Mouse (Mus musculus) cerebellum, postnatal 10 days (tissue): ENCODE measurements at regions not wholly inside any gene's neighbourhood (a gene's known extent, or its start where the extent isn't known, plus 50 kb on each side); places are given as distances from the start of the nearest gene placed in this dataset.
A peak's percentile ranks its signal among the peaks of the same experiment; 100 is the strongest.

Experiments
- DNase-seq, 2 experiments: peaks; one replicate each; pipeline ENCODE4 v3.0.0; 2021; ENCODE audit warnings: mixed read lengths in 2 of 2

- no peak for DNase-seq
Measured at GRCm38 (mm10) chr13:58495390-58496073, 92.4 kb upstream of the Hnrnpk start.

- DNase-seq = no peak
Measured at GRCm38 (mm10) chr13:58494726-58495125, 91.6 kb upstream of the Hnrnpk start.

DNA sequence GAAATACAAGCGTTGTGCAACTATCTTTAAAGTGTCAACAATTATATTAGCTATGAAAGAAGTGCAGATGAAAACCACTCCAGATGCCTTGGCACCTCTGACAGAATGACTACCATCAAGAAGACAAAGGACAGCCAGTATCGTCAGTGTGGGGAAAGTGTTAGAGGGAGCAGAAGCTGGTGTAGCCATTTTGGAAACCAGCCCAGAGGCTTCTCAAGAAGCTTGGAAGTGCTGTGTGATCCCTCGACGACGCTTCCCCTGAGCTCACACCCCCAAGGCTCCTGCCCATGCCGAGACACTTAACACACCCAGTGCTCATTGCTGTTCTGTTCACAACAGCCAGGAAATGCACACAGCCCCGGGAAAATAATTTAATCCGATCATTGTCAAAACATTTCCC lies 87.7 kb upstream of the Hnrnpk start:
- no peak for DNase-seq

DNA sequence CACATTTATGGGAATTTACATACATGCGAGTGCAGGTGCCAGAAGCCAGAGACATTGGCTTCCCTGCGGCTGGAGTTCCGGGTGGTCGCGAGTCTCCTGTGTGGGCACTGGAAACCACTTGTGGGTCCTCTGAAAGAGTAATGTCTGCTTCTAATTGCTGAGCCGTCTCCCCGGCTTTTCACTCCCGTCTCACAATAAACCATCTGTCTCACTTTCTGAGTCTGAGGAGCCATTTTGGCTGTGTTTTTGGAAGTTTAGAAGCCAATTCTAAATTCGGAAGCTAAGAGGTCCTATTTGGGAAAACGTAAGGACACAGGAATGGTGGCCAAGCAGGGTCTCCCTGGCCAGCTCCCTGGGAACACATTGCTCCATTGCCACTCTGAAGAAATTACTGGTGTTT lies 81.9 kb upstream of the Hnrnpk start:
- no peak for DNase-seq

GRCm38 (mm10) chr13:58482701-58483100 lies 79.6 kb upstream of the Hnrnpk start:
- DNase-seq = no peak

GRCm38 (mm10) chr13:58480928-58481598 lies 77.9 kb upstream of the Hnrnpk start:
- no peak for DNase-seq

DNA sequence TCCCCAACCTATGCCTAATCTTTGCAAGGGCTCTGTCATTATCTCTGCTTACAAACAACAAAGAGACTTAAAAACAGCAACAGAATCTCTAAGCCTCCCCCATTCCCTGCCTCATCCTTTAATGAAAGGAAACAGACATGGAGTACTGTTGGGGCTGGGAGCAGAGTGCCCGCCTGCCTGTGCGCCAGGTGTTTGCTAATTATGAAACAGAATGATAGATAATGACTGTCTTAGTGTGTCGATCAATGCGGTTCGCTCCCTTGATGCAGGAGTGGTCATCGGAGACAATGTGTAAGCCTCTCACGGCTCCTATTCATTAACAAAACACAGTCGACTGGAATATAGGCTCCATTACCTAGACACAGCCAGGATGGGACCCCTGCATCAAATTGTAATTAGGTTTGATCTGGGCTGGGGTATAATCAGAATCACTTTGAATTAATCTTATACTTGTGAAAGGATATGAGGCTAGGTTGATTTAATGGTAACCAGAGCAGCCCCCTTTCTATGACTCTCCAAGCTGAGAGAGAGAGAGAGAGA lies 77.3 kb upstream of the Hnrnpk start:
- no peak for DNase-seq

DNA sequence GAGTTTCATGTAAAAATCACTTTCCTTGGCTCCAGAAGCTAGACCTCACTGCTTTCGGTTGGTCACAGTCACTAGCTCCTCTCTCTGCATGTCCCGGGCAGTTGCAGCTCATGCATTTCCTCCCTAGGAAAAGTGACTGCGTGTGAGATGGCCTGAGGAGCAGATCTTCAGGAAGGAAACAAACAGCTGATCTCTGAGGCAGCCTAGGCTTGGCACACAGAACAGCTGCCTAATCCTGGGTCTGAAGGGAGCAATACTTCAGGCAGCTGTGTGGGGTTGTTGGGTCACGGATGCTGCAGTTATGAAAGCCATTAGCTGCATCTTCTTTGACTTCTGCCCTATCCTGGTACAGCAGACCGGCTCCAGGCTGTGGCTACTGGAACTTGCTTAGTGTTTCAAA lies 75.3 kb upstream of the Hnrnpk start:
- no peak for DNase-seq

- DNase-seq = no peak
Measured at GRCm38 (mm10) chr13:58477253-58477652, 74.1 kb upstream of the Hnrnpk start.

GRCm38 (mm10) chr13:58476033-58476830 lies 73.1 kb upstream of the Hnrnpk start:
- peak; percentile 40 to 43 for DNase-seq

GRCm38 (mm10) chr13:58475495-58475894 lies 72.4 kb upstream of the Hnrnpk start:
- no peak for DNase-seq

DNA sequence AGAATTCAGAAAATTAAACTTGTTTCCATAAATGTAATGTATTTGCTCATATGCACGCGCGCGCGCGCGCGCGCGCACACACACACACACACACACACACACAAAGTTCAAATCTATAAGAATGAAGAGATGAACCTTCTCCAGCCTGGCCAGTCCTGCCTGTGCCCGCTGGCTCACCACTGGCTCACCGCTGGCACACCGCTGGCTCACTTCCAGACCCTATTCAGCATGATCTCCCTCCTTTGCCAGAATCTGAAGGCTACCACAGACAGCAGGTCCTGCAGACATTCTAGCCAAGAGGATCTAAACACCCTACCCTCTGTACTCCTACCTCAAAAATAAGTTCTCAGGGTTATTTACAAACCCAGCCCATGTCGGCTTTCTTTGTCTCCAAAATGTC lies 69.3 kb upstream of the Hnrnpk start:
- DNase-seq = peak; percentile 67 to 70

DNA sequence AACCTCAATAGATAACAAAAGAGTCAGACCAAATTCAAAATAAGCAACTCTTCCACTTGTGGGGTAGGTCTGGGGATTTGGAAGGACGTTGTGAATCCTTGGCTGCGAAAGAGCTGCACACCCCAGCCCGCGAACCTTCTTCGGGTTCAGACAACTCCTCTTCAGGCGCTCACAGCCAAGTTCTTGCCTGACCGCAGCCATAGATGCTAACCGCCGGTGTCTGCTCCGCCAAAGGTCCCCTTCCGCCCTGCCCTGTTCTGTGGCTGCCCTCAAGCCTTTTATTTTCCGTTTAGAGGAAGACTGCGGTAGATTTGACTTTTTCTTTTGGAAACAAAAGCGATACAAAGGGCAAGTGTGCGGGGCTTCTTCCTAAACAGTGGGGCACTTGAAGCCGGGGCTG lies 68.6 kb upstream of the Hnrnpk start:
- DNase-seq = peak; percentile 48 to 50

DNA sequence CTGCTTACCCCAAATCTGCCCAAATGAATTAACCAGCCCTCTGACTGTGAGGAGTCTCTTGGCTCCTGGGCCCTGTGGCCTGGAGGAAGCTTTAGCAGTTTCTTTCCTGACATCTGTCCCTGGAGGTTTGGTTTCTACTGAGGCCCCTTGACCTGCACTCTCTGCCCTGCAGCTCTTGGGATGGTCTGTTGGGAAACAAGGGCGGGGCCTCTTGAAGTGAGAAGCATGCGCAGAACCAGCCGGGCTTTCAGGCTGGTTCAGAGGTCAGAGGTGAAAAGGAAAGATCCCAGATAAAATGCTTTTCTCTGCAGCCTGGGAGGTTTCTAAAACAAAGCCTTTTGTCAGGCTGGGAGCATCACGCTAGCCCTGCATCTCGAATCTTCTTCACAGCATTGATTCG lies 66.6 kb upstream of the Hnrnpk start:
- DNase-seq = no peak

DNA sequence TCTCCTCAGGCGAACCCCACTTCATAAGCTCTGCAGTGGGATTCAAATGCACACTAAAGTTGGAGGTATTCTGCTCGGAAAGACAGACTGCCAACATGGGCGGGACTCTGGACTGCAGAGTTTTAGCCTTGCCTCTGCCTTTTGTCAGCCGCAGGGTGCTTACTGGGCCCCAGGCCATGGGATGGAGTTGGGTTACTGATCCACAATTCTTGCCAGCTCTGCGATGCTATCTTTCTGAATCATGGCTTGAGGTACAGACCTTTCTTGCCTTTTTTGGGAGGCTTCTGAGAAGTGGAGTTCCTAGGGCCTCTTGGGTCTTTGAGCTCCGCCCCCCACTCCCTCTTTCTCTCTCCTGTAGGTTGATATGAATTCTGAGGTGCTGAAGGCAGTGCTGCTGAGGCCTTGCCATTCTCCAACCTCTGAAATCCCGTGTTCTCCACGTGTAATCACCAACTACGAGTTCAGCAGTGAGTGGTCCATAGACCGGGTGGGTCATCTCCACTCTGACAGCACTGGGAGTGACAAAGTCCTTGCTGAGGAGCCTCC lies 64.0 kb upstream of the Hnrnpk start:
- DNase-seq = no peak

DNA sequence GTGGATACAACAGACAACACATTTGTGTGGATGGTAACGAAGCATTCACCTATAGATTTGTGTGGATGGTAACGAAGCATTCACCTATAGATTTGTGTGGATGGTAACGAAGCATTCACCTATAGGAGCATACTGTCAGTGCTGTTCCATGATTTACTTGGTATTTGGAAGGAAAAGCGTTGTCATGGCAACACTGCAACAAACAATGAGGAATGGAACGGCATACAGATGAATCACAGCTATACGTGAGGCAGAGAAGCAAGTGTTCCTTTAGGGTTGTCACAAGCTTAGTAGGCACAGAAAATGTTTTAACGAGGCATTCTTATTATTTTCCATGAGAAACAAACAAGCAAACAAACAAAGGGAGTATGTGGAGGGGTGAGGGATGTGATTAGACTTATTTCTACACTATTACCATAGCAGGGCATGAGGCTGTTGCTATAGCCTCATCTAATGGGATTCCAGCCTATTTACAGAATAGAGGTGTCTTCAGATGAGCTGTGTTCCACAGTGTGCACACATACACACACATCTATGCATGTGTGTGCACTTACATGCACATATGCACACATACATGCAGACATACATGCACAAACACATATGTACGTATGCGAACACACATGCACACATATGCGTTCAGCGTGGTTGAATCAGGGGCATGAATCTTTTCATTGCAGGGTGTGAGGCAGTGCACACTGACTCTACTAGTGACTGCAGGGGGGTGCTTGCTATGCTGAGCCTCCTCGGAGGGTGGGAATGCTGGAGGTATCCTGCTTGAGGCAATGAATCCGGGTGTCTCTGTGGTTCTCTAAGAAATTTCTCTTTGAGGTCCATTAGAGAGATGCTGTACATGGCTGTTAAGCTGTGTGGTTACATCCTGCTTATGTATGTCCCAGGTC lies 62.3 kb upstream of the Hnrnpk start:
- no peak for DNase-seq
